Mouse (Mus musculus) bone marrow, adult 2 months (tissue): ENCODE measurements around the gene Adora3.

ENCODE experiments used
- CTCF ChIP-seq: fragments of 200-500 bp; IDR thresholded peaks from 2 replicates; pipeline ENCODE4 v1.5.1; 2011; ENCODE audit warnings: low read length, control low read depth; ENCODE audit not compliant: control insufficient read depth, insufficient read depth
- POLR2A ChIP-seq: fragments of 200-500 bp; IDR thresholded peaks from 2 replicates; pipeline ENCODE4 v1.6.1; 2011; ENCODE audit warnings: low read depth, mild to moderate bottlenecking, control low read depth, low read length, borderline replicate concordance; ENCODE audit not compliant: control insufficient read depth

DNA sequence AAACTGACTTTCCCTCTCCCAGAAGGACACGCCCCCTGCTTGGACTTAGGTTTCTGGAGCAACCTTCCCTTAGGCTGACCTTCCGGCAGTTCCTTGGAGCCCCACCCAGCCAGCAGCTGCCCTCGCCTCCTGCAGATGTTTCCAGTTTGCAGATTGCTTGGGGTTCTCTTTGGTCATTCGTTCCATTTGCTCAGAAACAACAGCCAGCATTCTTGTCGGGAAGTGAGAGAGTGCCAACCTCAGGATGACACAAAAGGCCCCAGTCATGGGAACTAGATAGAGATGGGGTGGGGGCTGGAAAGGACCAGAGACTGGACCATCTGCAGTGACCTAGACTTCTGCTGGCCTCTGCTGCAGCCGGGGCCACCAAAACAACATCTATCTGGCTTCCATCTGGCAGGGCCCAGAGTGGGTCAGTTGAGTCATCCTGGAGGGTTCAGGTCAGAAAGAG is 23.3 kb downstream of the Adora3 start:
- no peak for TF ChIP-seq CTCF
- TF ChIP-seq POLR2A, result no peak
